In the genomic region with DNA sequence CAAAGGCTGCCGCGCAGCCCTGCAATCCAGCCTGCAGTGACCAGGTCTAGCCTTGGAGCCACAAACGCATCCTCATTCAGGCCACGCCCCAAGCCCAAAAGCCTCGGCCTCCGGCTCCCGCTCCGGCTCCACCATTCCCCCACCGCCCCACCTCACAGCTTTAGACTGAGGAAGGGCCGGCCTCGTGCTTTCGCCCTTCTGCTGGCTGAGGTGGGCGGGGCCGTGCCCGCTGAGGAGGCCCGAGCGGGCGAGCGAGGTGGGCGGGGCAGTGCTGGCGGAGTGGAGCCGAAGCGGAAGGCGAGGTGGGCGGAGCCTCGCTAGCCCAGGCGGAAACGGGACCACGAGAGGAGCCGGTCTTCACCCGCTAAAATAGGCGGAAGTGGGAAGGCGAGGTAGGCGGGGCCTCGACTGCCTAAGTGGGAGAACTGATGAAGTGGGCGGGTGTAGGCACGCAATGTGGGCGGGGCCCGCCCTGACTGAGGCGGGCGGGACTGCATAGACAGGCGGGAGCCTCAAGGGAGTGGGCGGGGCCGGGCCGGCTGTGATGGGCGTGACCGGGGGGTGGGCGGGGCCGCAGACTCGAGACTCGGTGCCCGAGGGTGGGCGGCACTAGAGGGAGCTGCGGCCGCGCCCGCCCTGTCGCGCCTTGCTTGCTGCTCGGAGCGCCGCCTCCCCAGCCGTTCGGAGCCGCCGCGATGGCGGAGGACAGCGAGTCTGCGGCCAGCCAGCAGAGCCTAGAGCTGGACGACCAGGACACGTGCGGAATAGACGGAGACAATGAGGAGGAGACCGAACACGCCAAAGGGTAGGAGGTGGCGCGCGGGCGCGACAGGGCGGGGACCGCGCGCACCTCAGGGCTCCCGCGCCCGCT, we compare ENCODE assay signal across 8 mouse cellular contexts. TPM values are rescaled to one million over a fixed set of nuclear protein-coding genes. Genes with fewer than 3 reads are reported as not detected.
DNase-seq lines count a peak whose midpoint lies in the region; ATAC-seq and TF ChIP-seq lines count a peak whose summit lies in the region.

Gene Nmt2 (plus strand): TSS at position 611 of the 871 bp plus-strand sequence.

- H3K4me3 ChIP-seq in embryonic facial prominence, embryonic 14.5 days (ENCODE audit: low read depth, low read length), result peak within 1 kb of the TSS; percentile 82
- peak within 1 kb of the TSS; percentile 91 for H3K4me3 ChIP-seq in heart, adult 2 months
- peak within 1 kb of the TSS; percentile 85 for H3K4me3 ChIP-seq in limb, embryonic 13.5 days
- peak within 1 kb of the TSS; percentile 51 for H3K4me3 ChIP-seq in midbrain, embryonic 16.5 days (ENCODE audit: low read depth, low read length)

- peak; percentile 97 for ATAC-seq in embryonic facial prominence, embryonic 14.5 days (ENCODE audit: low read depth)
- peak; percentile 97 for ATAC-seq in limb, embryonic 13.5 days (ENCODE audit: low FRiP score, low read depth)
- ATAC-seq in midbrain, embryonic 16.5 days, result peak; percentile 96

- TF ChIP-seq EP300 in heart, adult 2 months (IDR thresholded peaks at IDR 0.05; ENCODE audit: insufficient read depth, low read depth, low read length), result peak; percentile 59; the same call in 1 of the 2 replicates

- H3K27ac ChIP-seq in embryonic facial prominence, embryonic 14.5 days (replicated peaks; ENCODE audit: low read depth, low read length), result peak within 1 kb of the TSS; percentile 88
- peak within 1 kb of the TSS; percentile 86 for H3K27ac ChIP-seq in heart, adult 2 months
- H3K27ac ChIP-seq in limb, embryonic 13.5 days, result peak within 1 kb of the TSS; percentile 91
- peak within 1 kb of the TSS; percentile 85 for H3K27ac ChIP-seq in midbrain, embryonic 16.5 days (ENCODE audit: low read length)

- peak within 1 kb of the TSS; percentile 74 for H3K9ac ChIP-seq in embryonic facial prominence, embryonic 14.5 days (ENCODE audit: low read depth, low read length)
- H3K9ac ChIP-seq in heart, adult 2 months (ENCODE audit: low read depth, low read length), result peak within 1 kb of the TSS; percentile 81
- peak within 1 kb of the TSS; percentile 76 for H3K9ac ChIP-seq in limb, embryonic 13.5 days
- peak within 1 kb of the TSS; percentile 73 for H3K9ac ChIP-seq in midbrain, embryonic 16.5 days (ENCODE audit: low read depth, low read length)

- intact Hi-C loops in heart, adult 2 months (cut with DNase I), result loop anchor here (2.0 to 5.0 kb wide), 3 partner anchors 138 to 192 kb away; partner anchors contain the start of genes Dclre1c and Meig1

- DNase-seq in 3T3-L1 (ENCODE audit: low read depth, low spot score), result peak; percentile 100
- DNase-seq in adrenal gland, postnatal 4 days (ENCODE audit: low spot score in 2 of 2), result peak; percentile 97 to 98
- peak; percentile 100 for DNase-seq in embryonic facial prominence, embryonic 14.5 days (ENCODE audit: low spot score)
- peak; percentile 98 to 100 for DNase-seq in heart, adult 2 months
- peak; percentile 100 for DNase-seq in kidney, adult 8-10 months
- peak; percentile 97 to 100 for DNase-seq in spleen, postnatal 10 days (ENCODE audit: low spot score in 2 of 2)

- no peaks in the 10 kb centered on the region for H3K27me3 ChIP-seq in embryonic facial prominence, embryonic 14.5 days (replicated peaks; ENCODE audit: control insufficient read depth, insufficient read depth, low read length)
- no peaks in the 10 kb centered on the region for H3K27me3 ChIP-seq in heart, adult 2 months (ENCODE audit: control insufficient read depth, insufficient read depth, low read length)
- no peaks in the 10 kb centered on the region for H3K27me3 ChIP-seq in limb, embryonic 13.5 days
- no peaks in the 10 kb centered on the region for H3K27me3 ChIP-seq in midbrain, embryonic 16.5 days (ENCODE audit: control insufficient read depth, insufficient read depth, low read depth, low read length)

- H3K9me3 ChIP-seq in embryonic facial prominence, embryonic 14.5 days (ENCODE audit: control insufficient read depth, low read length), result no peaks in the 10 kb centered on the region
- no peaks in the 10 kb centered on the region for H3K9me3 ChIP-seq in limb, embryonic 13.5 days
- no peaks in the 10 kb centered on the region for H3K9me3 ChIP-seq in midbrain, embryonic 16.5 days (replicated peaks; ENCODE audit: control insufficient read depth, low read length, poor library complexity, severe bottlenecking)

- WGBS in embryonic facial prominence, embryonic 14.5 days, result under 1% methylated on average over 76 of the region's 88 CpGs
- WGBS in heart, adult 2 months, result under 1% methylated on average over 82 of the region's 88 CpGs
- WGBS in limb, embryonic 13.5 days, result under 1% methylated on average over 88 of the region's 88 CpGs
- WGBS in midbrain, embryonic 16.5 days, result 0% methylated on average over 80 of the region's 88 CpGs

- H3K36me3 ChIP-seq in embryonic facial prominence, embryonic 14.5 days (ENCODE audit: control insufficient read depth, insufficient read depth, low read length), result no peaks in the 10 kb centered on the region
- H3K36me3 ChIP-seq in heart, adult 2 months (ENCODE audit: control insufficient read depth, insufficient read depth, low read length), result 0 out of 2 replicates have a peak, but pooled peaks cover 2% of the 10 kb centered on the region
- no peaks in the 10 kb centered on the region for H3K36me3 ChIP-seq in limb, embryonic 13.5 days
- no peaks in the 10 kb centered on the region for H3K36me3 ChIP-seq in midbrain, embryonic 16.5 days (ENCODE audit: control insufficient read depth, insufficient read depth, low read length)

- peak; percentile 41 for TF ChIP-seq CTCF in heart, adult 2 months (IDR thresholded peaks at IDR 0.05)

- no peaks in the 10 kb centered on the region for H3K79me2 ChIP-seq in heart, adult 2 months (replicated peaks; ENCODE audit: control insufficient read depth, insufficient read depth, low read length)

- peak; percentile 85 for TF ChIP-seq POLR2A in heart, adult 2 months (IDR thresholded peaks at IDR 0.05; ENCODE audit: insufficient read depth, low read depth, low read length)

- H3K4me2 ChIP-seq in embryonic facial prominence, embryonic 14.5 days (ENCODE audit: low read depth, low read length), result peak within 1 kb of the TSS; percentile 65
- peak within 1 kb of the TSS; percentile 79 for H3K4me2 ChIP-seq in limb, embryonic 13.5 days (replicated peaks)
- peak within 1 kb of the TSS; percentile 79 for H3K4me2 ChIP-seq in midbrain, embryonic 16.5 days (ENCODE audit: low read length)

- peaks cover 12% of the 10 kb centered on the region for H3K4me1 ChIP-seq in embryonic facial prominence, embryonic 14.5 days (ENCODE audit: control insufficient read depth, insufficient read depth, low read length)
- H3K4me1 ChIP-seq in heart, adult 2 months (ENCODE audit: control insufficient read depth, insufficient read depth, low read length), result peaks cover 5% of the 10 kb centered on the region
- H3K4me1 ChIP-seq in limb, embryonic 13.5 days, result peaks cover 19% of the 10 kb centered on the region
- peaks cover 17% of the 10 kb centered on the region for H3K4me1 ChIP-seq in midbrain, embryonic 16.5 days (ENCODE audit: control insufficient read depth, insufficient read depth, low read length)

RNA-seq across cellular contexts. Expression of gene Nmt2, which starts in this region (rescaled TPM):
- 10 to 100 TPM; 66.8 to 72.4 TPM for total RNA-seq in adrenal gland, postnatal 4 days (2021)
- 34.2 and 37.3 TPM in 2 replicates for polyA plus RNA-seq in embryonic facial prominence, embryonic 14.5 days (2014; fragmentation: Nextera tagmentation; extraction: Ambion mirVana)
- total RNA-seq in heart, adult 2 months (2021), result 10 to 100 TPM in 1 of 2 experiments, 1 to 10 TPM in 1; 7.8 to 10.4 TPM
- polyA plus RNA-seq in heart, adult 2 months (2012; rRNA removed), result 3.7 and 5.6 TPM in 2 replicates
- 42.0 and 42.1 TPM in 2 replicates for polyA plus RNA-seq in limb, embryonic 13.5 days (2015; fragmentation: Nextera tagmentation; extraction: Ambion mirVana)
- 121 and 122 TPM in 2 replicates for polyA plus RNA-seq in midbrain, embryonic 16.5 days (2015; fragmentation: Nextera tagmentation; extraction: Ambion mirVana)

Comparison
In these comparisons a context has a peak if more than half of its experiments do, and no peak if none do; other contexts are left out.
1. Peak in every context shown above with its lines: DNase-seq, ATAC-seq, H3K4me3 ChIP-seq and H3K27ac ChIP-seq.
2. RNA of gene Nmt2 (total RNA-seq): 66.8 to 72.4 TPM in adrenal gland, postnatal 4 days; 7.8 to 10.4 TPM in heart, adult 2 months; every median in the first group is over 4 times any median in the second.